Mouse (Mus musculus) lung, adult 2 months (tissue): Measurements from ENCODE around the gene Gm38431.

Experiments
- CTCF ChIP-seq: fragments of 200-500 bp; IDR thresholded peaks from 2 replicates; pipeline ENCODE4 v1.5.1; 2011; ENCODE audit warnings: mild to moderate bottlenecking, low read length, control low read depth; ENCODE audit not compliant: insufficient read depth
- POLR2A ChIP-seq: fragments of 200-500 bp; IDR thresholded peaks from 2 replicates; pipeline ENCODE4 v1.6.1; 2011; ENCODE audit warnings: low read depth, mild to moderate bottlenecking, control low read depth, low read length, borderline replicate concordance; ENCODE audit errors: extremely low read depth

GRCm38 (mm10) chr9:21043563-21043962, 48.2 kb downstream of the Gm38431 start:
- TF ChIP-seq CTCF (no peak), POLR2A (no peak)
